In genomic region chr11:117094646-117095045, GRCm38 (mm10) we compare ENCODE assay signal across 16 mouse cellular contexts. TPM values are rescaled to one million over a fixed set of nuclear protein-coding genes. Genes with fewer than 3 reads are reported as not detected.
DNase-seq lines count a peak whose midpoint lies in the region; ATAC-seq and TF ChIP-seq lines count a peak whose summit lies in the region.
"Had no signal": no experiment of that assay in that cellular context is flagged by ENCODE, and none has a peak within 500 bp of the region (broad histone marks: within the 10 kb centered on the region; RNA-seq: fewer than 3 reads in every experiment).

No protein-coding gene starts in this region.

- H3K36me3 ChIP-seq in lung, postnatal 0 days (ENCODE audit: insufficient read depth, low read length), result no peaks in the 10 kb centered on the region
- H3K36me3 ChIP-seq in heart, embryonic 14.5 days (ENCODE audit: control insufficient read depth, insufficient read depth, low read length), result no peaks in the 10 kb centered on the region
- no peaks in the 10 kb centered on the region for H3K36me3 ChIP-seq in thymus, adult 2 months (ENCODE audit: control insufficient read depth, insufficient read depth, low read length)
- H3K36me3 ChIP-seq: hindbrain, embryonic 12.5 days; limb, embryonic 10.5 days; liver, embryonic 15.5 days; midbrain, embryonic 12.5 days; neural tube, embryonic 13.5 days had no signal

- H3K27ac ChIP-seq in lung, postnatal 0 days (ENCODE audit: low read length), result peak overlapping the region; percentile 84
- peak overlapping the region; percentile 48 to 57 for H3K27ac ChIP-seq in heart, embryonic 14.5 days (replicated peaks in 1 of 2; ENCODE audit: control insufficient read depth in 1 of 2, insufficient read depth in 1 of 2, low read depth in 2 of 2, low read length in 2 of 2)
- no peak overlapping the region for H3K27ac ChIP-seq in thymus, adult 2 months (ENCODE audit: control insufficient read depth, insufficient read depth, low read length)
- H3K27ac ChIP-seq: hindbrain, embryonic 12.5 days; liver, embryonic 15.5 days; midbrain, embryonic 12.5 days; neural tube, embryonic 13.5 days had no signal

- no peak overlapping the region for H3K9ac ChIP-seq in lung, postnatal 0 days (replicated peaks; ENCODE audit: low read depth)
- H3K9ac ChIP-seq in heart, embryonic 14.5 days (ENCODE audit: low read length), result no peak overlapping the region
- H3K9ac ChIP-seq: liver, embryonic 15.5 days; midbrain, embryonic 12.5 days; neural tube, embryonic 13.5 days had no signal

- TF ChIP-seq POLR2A in thymus, adult 2 months (IDR thresholded peaks at IDR 0.05; ENCODE audit: control insufficient read depth, extremely low read depth, insufficient read depth, low read length, poor library complexity), result no peak

- H3K4me1 ChIP-seq in lung, postnatal 0 days (ENCODE audit: insufficient read depth, low read depth, low read length), result peaks cover 13% of the 10 kb centered on the region; the same call in 1 of the 2 replicates
- H3K4me1 ChIP-seq in heart, embryonic 14.5 days (ENCODE audit: control insufficient read depth in 2 of 2, insufficient read depth in 2 of 2, low read length in 2 of 2), result peaks cover 28 to 51% of the 10 kb centered on the region in 2 experiments
- peaks cover 19% of the 10 kb centered on the region for H3K4me1 ChIP-seq in thymus, adult 2 months (replicated peaks; ENCODE audit: control insufficient read depth, insufficient read depth, low read length)

- no peak overlapping the region for H3K4me3 ChIP-seq in lung, postnatal 0 days (ENCODE audit: low read depth, low read length)
- H3K4me3 ChIP-seq in heart, embryonic 14.5 days (ENCODE audit: control insufficient read depth in 1 of 2, insufficient read depth in 1 of 2, low read depth in 1 of 2, low read length in 2 of 2), result no peak overlapping the region
- no peak overlapping the region for H3K4me3 ChIP-seq in thymus, adult 2 months (ENCODE audit: control insufficient read depth, insufficient read depth, low read length)
- H3K4me3 ChIP-seq: hindbrain, embryonic 12.5 days; limb, embryonic 10.5 days; liver, embryonic 15.5 days; midbrain, embryonic 12.5 days; neural tube, embryonic 13.5 days had no signal

- no peaks in the 10 kb centered on the region for H3K9me3 ChIP-seq in lung, postnatal 0 days (ENCODE audit: low read length)
- H3K9me3 ChIP-seq in heart, embryonic 14.5 days (ENCODE audit: control insufficient read depth, low read length), result no peaks in the 10 kb centered on the region
- H3K9me3 ChIP-seq: hindbrain, embryonic 12.5 days; limb, embryonic 10.5 days; liver, embryonic 15.5 days; midbrain, embryonic 12.5 days; neural tube, embryonic 13.5 days had no signal

- no peak for ATAC-seq in lung, postnatal 0 days
- peak; percentile 15; the same call in 1 of the 2 replicates for ATAC-seq in heart, embryonic 14.5 days (ENCODE audit: insufficient number of reproducible peaks, insufficient read depth, low FRiP score, low read depth)

- no peaks in the 10 kb centered on the region for H3K27me3 ChIP-seq in lung, postnatal 0 days (replicated peaks; ENCODE audit: insufficient read depth, low read length)
- H3K27me3 ChIP-seq in heart, embryonic 14.5 days (ENCODE audit: control insufficient read depth, insufficient read depth, low read length), result no peaks in the 10 kb centered on the region
- H3K27me3 ChIP-seq in thymus, adult 2 months (ENCODE audit: control insufficient read depth, insufficient read depth, low read length), result no peaks in the 10 kb centered on the region
- H3K27me3 ChIP-seq: midbrain, embryonic 12.5 days; neural tube, embryonic 13.5 days had no signal

- peak; percentile 68 to 82 for DNase-seq in heart, adult 18-20 months
- no peak for DNase-seq in heart, adult 8-10 months (ENCODE audit: low spot score)
- DNase-seq in lung, postnatal 0 days (ENCODE audit: low spot score), result no peak
- DNase-seq in lung, postnatal 14 days, result no peak
- no peak for DNase-seq in yolk sac, embryonic 10.5 days (ENCODE audit: low spot score)
- no peak for DNase-seq in thymus, adult 2 months
- DNase-seq in thymus, postnatal 0 days (ENCODE audit: low spot score), result no peak
- DNase-seq: adrenal gland, postnatal 25 days; cerebellum, adult 18-20 months; embryo, embryonic 11 days had no signal

- TF ChIP-seq CTCF in lung, postnatal 0 days (IDR thresholded peaks at IDR 0.05), result no peak
- TF ChIP-seq CTCF in thymus, adult 2 months (IDR thresholded peaks at IDR 0.05; ENCODE audit: borderline replicate concordance, control insufficient read depth, extremely low read depth, insufficient read depth, low read length, poor library complexity), result no peak

- WGBS in lung, postnatal 0 days, result 54% methylated on average over 9 of the region's 9 CpGs
- 28% methylated on average over 9 of the region's 9 CpGs for WGBS in heart, embryonic 14.5 days
- 92% methylated on average over 9 of the region's 9 CpGs for WGBS in thymus, adult 2 months

- no peak for TF ChIP-seq EP300 in lung, postnatal 0 days (IDR thresholded peaks at IDR 0.05)

- no peak overlapping the region for H3K4me2 ChIP-seq in lung, postnatal 0 days (replicated peaks; ENCODE audit: low read depth, low read length)
- H3K4me2 ChIP-seq in heart, embryonic 14.5 days (ENCODE audit: low read length), result peak overlapping the region; percentile 18; the same call in 1 of the 2 replicates
- H3K4me2 ChIP-seq: hindbrain, embryonic 12.5 days; liver, embryonic 15.5 days; midbrain, embryonic 12.5 days; neural tube, embryonic 13.5 days had no signal

RNA-seq across cellular contexts. Expression of gene Sec14l1, which starts 20.3 kb away (rescaled TPM):
- 10 to 100 TPM; 86.8 to 98.2 TPM for total RNA-seq in heart, adult 18-20 months (2021)
- total RNA-seq in heart, adult 8-10 months (2022), result 10 to 100 TPM; 61.1 to 74.3 (median 69.2) TPM
- 62.2 and 62.4 TPM in 2 replicates for polyA plus RNA-seq in lung, postnatal 0 days (2015; fragmentation: Nextera tagmentation; extraction: Ambion mirVana)
- polyA plus RNA-seq in heart, embryonic 14.5 days (2014; fragmentation: Nextera tagmentation; extraction: Ambion mirVana), result 33.2 and 34.2 TPM in 2 replicates
- polyA plus RNA-seq in thymus, adult 2 months (2012; rRNA removed), result 75.6 and 84.8 TPM in 2 replicates
- polyA plus RNA-seq in thymus, postnatal 0 days (2015; fragmentation: Nextera tagmentation; extraction: Ambion mirVana), result 35.9 and 37.7 TPM in 2 replicates

Comparison
In these comparisons a context has a peak if more than half of its experiments do, and no peak if none do; other contexts are left out.
1. DNase-seq: peak in heart, adult 18-20 months (2 of 2); none in heart, adult 8-10 months (single experiment), lung, postnatal 0 days (single experiment), lung, postnatal 14 days (single experiment), yolk sac, embryonic 10.5 days (single experiment), thymus, adult 2 months (single experiment) and thymus, postnatal 0 days (single experiment).